Mouse (Mus musculus): Measurements from ENCODE around the gene Clpsl2.
A peak's percentile ranks its signal among the peaks of the same experiment; 100 is the strongest.

The Clpsl2 gene

DNA sequence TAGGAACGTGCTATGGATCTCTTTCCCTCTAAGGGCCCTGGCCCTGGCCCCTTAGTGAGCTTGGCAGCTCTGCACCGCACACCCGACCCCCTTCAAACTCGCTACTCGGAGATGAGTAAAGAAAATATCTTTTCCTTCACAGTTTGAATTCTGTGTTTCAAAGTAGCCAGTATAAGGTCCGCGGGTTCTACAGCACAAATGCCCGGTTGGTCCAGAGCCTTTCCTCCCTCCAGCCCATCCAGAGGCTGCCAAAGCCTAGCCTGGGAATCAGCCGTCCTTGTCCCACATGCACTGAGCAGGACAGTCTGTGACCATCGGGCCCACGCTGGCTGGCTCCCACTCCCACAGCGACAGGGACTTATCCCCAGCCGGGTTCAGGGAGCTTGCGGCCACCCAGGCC lies at the start of gene Clpsl2:
TSS of gene Clpsl2 (plus strand) at position 301 of the 400 bp plus-strand sequence.
- DNase-seq = no peak

DNA sequence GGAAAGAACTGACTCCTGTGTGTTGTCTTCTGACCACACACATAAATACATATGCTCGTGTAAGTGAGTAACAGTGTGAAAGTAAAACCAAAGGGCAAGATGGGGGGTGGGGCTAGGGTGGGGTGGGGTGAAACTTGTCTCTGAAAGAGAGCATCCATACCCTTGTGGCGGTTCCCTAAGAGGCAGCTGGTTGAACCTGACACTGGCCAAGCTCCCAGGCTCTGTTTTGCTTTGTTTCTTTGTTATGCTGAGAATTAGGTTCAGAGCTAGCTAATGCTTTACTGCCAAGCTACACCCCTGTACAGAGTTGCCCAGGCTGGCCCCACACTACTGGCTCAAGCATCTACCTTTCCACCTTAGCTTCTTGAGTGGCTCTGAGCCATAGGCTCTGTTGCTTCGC lies 48.7 kb upstream of the Clpsl2 start:
- no peak for DNase-seq

DNA sequence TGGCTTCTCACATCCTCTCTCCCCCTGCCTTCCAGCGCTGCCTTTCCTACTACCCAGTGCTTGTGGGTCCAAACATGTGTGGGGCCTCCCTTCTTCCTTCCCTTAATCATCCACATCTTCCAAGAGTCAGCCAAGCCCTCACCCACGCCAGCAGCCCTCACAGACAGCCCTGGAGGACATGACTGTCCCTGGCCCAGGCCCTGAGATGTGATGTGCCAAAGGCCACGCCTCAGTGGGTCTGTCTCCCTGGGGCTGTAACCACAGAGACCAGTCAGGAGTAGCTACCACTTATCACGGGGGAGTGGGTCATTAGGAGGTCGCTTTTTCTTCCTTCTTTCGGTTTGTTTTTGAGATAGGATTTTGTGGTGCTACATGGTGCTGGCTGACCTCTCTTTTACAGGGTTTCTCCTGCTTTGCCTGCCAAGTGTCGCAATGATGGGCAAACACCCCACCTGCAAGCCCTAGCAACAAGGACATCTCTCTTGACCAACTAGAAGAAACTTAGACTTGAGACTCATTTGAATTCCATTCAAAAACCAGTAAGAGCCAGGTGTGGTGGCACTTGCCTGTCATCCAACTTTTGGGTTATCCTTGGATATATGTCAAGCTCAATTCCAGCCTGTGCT lies 46.9 kb upstream of the Clpsl2 start:
- no peak for DNase-seq

DNA sequence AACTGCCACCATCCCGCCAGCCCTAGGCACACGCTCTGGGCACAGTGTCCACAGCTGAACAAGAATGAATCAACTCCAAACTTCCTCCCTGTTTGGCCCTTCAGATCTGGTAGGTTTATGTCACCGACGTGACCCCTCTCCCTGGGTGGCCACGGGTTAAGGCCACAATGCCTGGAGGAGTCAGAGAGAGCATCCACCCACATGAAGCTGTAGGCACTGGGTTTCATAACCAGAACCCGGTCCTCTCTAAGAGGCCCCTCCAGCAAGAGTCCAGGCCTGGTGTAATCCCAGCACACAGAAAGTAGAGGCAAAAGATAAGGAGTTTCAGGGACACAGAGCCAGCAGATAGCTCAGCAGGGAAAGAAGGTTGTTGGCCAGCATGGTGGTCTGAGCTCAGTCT lies 45.0 kb upstream of the Clpsl2 start:
- no peak for DNase-seq

DNA sequence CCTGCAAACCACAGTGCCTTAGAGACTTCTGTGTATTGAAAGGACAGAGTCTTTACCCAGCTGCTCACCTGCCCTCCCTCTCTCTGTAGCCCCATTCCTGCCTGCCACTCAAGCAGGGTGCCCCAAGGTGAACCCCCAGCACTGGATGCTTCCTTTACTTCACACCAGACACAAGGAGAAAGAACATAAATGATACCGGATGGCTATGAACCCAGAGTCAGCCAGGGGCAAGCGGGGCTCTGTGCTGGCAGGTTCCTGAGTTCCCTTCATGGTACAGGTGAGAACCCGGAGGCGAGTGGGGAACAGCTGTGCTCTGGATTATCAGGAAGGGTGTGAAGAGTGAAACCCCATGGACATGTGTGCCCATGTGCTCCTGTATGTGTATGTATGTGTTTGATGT lies 43.6 kb upstream of the Clpsl2 start:
- DNase-seq = no peak

DNA sequence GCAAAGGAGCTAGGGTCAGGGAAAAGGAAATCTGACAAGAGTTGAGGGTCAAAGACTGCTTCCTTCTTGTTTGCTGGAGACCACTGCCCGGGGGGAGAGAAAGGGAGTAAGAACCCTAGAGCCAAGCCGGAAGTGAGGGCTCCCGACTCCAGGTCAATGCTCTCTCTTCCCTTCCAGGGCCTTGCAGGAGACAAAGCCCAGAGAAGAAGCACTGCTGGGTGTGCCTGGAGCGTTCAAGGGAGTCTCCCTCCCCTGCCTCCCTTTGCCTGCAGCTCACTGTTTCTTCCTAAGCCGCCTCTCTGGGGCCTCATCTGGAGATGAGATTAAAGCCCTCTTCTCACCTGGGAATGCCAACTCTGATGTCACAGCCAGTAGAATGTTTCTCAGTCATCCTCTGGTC lies 42.3 kb upstream of the Clpsl2 start:
- no peak for DNase-seq

DNA sequence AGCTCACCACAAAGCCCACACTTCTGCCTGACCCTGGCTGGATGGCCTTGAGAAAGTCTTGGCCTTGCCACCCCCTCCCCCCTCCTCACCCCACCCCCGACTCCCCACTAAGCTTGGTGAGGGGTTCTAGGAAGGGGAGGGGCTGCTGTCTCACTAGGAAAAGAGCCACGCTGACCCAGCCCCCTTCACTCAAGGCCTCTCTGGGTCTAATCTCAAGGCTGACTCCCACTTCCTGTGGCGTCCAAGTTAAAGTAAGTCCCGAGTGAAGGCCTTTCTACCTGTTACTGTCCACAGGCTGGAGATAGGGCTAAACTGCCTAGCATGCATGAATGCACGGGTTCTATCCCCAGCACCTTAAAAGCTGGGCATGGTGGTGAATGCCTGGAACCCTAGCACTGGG lies 41.7 kb upstream of the Clpsl2 start:
- DNase-seq = no peak

DNA sequence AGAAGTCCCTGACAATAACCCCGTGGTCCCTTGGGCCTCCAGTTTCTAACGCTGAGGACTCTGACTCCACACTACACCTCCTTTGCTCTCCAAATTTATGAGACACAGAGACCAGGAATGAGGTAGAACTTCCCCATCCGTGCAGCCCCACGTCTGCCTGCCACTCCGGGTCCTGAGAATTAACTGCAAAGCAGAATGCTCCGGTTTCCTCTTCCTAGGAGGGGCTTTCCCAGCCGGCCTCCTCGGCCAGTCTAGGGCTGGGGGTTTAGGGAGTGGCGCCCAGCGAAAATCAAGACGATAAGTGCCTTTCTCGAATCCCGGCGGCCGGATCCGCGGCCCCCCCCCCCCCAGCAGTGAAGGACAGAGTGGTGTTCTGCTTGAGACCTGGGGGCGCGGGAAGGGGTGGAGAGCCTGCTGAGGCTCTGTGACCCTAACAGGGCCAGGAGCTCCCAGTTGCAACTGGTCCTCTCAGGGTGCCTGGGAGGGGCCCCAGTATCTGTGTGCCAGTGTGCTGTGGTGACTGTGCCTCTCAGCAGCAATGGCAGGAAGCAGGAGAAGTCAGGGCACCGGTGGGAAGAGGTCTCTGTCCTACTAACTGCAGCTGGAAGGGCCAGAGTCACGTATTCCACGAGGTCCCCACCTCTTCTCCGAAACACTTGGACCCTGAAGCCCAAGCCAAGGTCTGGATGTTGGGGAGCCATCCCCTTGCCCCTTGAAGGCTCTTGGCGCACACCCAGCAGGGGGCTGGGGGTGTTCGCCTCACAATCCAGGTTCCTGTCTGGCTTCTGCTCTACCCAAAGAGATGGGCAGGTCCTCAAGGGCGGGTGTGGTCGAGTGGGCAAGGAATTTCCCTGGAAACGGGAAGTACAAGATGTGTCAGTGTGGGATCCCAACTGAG lies 38.5 kb upstream of the Clpsl2 start:
- DNase-seq = no peak

DNA sequence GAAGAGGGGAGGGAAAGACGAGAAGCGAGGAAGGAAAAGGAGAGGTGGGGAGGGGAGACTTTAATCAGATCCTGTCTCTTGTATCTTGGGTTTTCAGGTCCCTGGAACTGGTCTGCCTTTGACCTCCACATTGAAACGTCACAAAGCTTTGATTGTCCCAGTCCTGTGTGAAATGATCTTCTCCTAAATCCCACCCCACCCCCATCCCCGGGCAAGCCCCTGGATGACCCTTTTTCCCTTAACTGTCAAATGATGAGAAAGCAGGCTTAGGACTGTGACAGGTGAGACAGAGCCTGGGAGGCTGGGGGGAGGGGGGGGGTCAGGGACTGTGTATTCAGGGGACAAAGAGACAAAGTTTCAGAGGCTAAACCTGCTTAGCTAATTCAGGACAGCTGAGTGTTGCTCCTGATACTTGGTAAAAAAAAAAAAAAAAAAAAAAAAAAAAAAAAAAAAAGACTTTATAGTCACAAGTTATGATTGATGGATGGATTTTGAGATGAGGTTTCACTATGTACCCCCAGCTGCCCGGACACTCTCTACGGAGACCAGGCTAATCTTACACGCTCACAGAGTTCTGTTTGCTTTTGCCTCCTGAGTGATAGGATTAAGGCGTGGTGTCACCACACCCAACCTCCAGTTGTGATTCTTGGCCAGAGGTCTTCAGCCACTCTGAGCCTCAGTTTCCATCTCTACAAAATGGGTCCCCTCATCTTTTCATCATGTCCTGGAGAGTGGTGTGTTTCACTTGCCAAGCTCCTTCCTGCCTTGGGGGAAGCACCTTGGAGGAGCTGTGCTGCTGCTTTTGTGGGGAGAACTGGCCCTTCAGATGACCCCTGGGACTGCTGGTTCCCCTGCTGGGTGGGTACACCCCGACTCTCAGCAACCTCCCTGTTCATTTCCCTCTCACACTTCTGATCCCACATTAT lies 37.3 kb upstream of the Clpsl2 start:
- DNase-seq = peak; percentile 41

DNA sequence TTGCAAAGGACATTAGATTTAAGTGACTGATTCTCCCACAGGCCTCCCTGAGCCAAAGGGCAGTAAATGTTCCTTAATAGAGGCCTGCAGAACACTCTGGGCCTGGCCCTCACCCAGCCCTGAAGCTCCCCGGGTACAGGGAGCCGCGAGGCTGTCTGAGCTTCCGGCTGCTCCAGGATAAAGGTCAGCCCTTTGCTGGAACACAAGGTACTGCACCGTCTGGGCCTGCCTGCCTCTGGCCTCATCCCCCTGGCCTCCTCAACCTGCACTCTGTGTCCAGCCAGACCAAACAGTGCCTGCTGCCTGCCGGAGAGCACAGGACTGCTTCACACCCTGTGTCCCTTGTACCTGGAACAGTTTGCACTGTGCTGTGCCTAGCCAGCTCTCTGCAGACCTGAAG lies 36.5 kb upstream of the Clpsl2 start:
- peak; percentile 32 for DNase-seq

DNA sequence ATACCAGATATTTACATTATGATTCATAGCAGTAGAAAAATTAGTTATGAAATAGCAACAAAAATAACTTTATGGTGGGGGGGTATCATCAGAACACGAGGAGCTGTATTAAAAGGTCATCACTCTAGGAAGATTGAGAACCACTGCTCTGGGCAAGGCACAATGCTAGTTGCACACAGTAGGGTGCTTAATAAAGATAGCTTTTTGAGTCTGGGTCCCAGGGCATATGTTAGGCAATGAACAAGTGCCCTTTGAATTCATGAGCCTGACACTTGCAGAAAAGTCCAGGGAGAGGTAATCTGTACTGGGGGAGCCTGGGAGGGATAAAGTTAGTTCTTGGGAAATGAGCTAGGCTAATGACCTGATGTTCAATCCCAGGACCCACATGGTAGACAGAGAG lies 35.9 kb upstream of the Clpsl2 start:
- DNase-seq = no peak

DNA sequence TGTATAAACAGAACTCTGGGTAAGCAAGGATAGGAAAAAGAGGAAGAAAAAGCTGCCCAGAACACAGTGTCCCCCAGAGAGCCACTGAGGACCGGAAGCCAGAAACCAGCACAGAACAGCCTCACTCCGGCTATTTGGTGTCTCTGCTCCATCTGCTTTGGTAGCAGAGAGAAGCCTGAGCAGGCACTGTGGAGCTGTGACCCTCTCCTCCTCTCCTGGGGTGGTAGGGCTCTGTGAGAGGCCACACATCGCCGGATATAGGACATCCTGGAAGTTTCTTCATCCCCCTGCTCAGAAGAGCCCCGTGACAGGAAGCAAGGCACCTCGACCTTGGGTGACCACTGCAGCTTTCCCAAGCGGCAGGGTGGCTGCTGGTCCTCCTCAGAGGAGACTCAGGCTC lies 35.4 kb upstream of the Clpsl2 start:
- no peak for DNase-seq

DNA sequence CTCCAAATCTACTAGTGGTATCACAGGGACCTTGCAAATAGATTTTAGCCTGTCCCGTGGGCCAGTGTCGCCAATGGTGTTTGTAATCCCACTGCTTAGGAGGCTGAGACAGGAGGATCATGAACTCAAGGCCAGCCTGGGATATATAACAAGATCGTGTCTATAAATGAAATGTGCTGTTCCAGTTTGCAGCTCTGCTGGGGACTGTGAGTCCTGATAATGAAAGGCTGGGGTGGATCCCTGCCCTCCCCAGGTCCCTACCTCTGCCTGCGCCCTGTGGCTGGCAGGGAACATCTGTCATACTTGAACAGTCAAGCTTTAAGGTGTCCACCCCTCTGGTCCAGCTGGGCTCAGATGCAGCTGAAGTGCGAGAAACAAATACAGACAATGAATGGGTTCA lies 34.7 kb upstream of the Clpsl2 start:
- no peak for DNase-seq

DNA sequence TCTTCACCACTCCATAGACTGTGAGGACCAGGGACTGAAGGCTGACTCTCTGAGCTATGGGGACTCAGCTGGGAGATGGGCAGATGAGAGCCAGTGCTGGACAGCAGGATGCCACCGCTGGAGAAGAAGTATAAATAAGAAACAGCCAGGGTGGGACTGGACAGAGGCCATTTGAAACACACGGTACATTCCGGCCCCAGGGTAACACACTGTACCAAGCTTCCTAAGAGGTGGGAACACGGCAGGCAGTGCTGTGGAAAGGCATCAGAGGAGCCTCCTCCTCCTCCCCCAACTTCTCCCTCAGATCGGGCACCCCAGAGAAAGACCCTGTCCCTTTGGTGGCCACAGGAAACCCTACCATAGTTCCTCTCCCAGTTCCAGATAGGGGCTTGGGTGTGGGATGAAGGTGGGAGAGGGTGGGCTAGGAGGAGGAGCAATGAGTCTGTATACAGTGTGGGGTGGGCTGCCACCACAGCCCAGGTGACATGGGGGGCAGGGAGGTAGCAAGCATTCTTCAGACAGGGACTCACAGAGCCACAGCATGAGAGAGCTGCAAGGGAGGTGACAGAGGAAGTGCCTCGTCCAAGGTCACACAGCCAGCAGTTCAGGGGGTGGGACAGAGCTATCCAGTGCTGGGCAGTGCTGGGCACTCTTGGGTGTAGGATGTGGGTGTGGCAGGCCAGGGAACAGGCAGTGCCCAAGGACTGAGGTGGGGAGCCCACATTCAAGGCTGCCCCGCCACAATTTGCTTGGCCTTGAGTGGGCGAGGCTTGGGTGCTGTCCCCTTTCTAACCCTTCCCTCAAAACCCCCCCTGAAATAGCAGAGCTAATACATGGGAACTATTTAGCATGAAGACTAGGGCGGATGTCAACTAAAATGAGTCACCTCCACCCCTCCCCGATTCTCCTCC lies 33.5 kb upstream of the Clpsl2 start:
- DNase-seq = no peak

DNA sequence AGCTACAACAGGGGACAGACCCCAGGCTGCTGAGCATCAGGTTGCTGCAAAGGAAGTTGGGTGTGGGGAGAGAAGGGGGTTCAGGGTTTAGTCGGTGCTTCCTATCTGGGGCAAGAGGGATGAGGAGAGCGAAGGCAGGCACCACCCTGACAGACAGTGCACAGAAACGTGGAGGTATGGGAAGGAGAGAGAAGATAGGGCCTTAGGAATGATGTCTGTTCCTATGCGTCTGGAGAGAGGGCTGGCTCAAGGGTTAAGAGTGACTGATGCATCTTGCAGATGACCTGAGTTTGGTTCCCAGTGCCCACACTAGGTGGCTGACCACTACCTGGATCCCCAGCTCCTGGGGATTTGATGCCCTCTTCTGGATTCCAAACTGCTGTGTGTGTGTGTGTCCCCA lies 32.3 kb upstream of the Clpsl2 start:
- DNase-seq = no peak

DNA sequence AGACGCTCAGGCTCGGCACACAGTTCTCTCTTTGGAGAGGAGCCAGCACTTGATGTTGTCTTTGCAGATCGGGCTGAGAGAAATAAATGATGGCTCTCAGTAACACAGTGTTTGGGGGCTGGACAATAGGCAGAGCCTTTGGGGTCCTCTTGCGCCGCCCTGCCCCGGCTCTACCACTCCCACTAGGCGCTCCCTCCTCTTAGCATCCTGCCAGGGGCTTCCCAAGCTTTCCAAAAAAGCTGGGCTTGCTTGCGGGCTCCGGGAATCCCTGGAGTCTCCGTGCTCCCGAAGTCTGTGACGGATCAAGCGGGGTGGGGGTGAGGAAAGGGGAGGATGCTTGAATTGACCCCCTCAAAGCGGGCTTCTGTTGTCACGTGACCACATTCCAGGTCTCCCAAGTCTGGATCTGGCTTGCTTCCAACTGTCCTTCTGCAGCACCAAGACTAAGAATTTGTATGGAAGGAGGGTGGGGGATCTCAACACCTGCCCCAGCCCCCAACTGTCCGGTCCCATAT lies 31.7 kb upstream of the Clpsl2 start, which contains the start of gene Fkbp5:
TSS of gene Fkbp5 (minus strand) at position 87 of the 515 bp plus-strand sequence.
- DNase-seq = peak; percentile 85

DNA sequence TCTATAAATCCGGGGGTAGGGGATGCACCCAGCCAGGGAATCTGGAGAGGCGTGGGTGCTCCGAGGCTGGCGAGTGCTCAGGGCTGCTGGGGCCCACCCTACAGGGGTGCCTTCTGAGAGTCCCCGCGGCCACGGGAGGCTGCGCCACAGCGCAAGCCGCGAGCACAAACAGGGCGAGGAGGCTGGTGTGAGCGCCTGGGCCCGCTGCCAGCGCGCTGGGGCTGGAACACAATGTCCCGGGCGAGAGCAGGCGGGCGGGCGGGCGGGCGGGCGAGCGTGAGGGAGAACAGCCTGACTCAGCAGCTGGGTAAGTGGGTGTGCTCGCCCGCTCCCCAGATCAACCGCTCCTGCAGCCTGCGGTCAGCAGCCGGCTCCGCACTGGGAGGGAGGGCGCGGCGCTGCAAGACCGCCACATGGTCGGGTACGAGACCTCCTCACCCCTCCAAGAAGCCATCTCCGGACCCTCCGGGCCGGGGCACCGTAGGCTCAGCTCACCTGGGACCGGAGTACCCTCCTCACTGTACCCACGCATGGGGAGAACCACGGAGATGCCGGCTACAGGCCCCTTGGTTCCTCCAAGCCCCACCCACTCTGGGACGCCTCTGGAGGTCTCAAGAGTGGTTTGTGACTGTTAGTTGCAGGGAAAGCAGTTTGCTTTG lies 31.1 kb upstream of the Clpsl2 start:
- peak; percentile 89 for DNase-seq

DNA sequence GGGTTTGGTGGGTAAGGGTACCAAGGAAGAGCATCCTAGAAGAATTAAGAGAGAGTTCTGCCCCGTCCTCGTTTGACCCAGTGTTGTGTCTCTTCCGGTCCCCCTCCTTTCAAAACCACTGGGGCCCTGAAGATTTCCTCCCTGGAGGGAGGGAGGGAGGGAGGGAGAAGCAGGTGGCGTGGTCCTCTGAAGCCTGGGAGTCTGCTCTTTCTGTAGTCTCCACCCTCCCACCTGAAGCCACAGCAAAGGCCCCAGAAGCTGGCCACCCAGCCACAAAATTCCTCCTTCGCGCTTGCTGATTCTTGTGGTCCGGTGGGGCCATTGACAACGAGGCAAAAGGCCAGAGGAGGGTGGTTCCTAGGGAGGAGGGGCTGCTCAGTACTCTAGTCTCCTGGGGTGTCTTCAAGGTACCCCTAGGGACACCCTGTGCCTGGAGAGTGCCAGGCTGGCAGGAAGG lies 30.6 kb upstream of the Clpsl2 start:
- no peak for DNase-seq

DNA sequence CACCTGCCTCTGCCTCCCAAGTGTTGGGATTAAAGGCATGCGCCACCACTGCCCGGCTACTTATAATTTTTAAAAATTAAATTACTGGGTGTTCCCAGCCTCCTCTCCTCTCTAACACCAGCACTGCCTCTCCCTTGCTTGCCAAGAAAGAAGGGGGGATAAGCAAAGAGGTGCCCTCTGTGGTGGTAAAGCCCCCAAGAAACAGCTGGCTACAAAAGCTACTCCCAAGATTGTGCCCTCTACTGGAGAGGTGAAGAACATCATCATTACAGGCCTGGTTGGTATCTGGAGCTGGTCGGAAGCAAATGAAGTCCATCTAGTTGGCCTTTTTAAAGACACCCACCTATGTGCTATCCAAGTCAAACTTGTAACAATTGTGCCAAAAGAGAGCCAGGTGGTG lies 29.4 kb upstream of the Clpsl2 start:
- DNase-seq = no peak

DNA sequence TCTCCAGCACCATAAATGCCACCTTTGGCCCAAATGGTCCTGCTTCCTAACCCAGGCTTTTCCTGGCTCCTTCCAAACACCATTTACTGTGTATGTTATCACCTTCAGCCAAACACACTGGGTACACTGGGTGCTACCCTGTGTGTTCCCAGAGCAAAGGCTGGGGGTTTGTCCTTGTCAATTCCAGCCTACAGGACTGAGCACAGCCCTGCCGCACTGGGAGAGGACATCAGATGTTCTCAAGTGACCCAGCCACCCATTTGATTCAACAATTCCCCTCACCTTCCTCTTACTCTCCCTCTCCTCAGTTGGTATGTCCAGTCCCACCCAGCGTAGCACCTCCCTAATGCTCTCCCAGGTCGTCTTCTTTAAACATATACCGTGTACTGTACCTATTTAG lies 28.6 kb upstream of the Clpsl2 start:
- no peak for DNase-seq

DNA sequence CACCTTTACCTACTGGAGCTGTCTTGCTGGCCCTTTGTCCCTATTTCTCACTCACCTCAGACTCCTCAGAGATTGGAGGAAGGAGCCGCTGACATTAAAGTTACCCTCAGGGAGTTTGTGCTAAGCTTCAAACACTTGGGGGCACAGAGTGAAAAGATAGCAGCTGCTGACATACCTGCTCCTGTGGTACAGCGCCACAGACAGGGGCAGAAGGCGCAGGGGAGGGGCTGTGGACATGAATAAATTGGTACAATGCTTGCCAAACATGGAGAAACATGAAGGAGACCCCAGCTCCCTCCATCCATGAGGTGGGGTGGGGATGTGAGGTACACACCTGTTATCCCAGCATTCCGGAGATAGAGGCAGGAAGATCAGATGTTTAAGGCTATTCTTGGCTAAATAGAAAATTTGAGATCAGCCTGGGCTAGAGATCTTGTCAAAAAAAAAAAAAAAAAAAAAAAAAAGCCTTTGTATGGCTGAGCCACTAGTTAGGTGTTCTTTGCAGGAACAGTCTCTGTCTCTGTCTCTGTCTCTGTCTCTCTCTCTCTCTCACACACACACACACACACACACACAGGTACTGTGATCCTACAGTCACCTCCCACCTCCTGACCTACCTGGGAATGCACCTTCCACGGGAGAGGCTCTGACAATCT lies 28.0 kb upstream of the Clpsl2 start:
- no peak for DNase-seq

Measured in retina, postnatal 1 day (tissue).